Mouse (Mus musculus): Measurements from ENCODE around the gene Cldn34c4. TPM values are rescaled to one million over a fixed set of nuclear protein-coding genes. Genes with fewer than 3 reads are reported as not detected.

Gene Cldn34c4
- polyA plus RNA-seq (2016; fragmentation: Nextera tagmentation; extraction: Ambion mirVana) = not detected in 2 replicates

DNA sequence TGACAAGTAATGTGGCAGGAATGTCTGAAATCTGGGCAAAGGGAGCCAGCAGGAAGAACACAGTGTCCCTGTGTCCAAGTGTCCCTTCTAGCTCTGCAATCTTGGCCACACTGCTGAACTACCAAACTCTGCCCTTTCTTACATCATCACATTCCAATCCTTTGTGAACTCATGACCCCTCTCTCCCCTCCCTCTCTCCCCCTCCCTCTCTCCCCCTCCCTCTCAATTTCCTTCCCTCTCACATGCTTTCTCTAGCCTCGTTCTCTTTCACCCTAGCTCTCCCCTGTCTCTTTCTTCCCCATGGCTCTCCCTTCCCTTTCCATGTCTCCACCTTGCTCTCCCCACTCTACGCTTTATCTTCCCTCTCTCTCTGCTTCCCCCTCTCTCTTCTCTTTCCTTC, at the start of gene Cldn34c4:
TSS of gene Cldn34c4 (minus strand) at position 101 of the 400 bp plus-strand sequence.
- no peaks in the 10 kb centered on the region for H3K4me1 ChIP-seq
- H3K9ac ChIP-seq = no peak within 1 kb of the TSS
- H3K27me3 ChIP-seq = no peaks in the 10 kb centered on the region
- no peak for ATAC-seq (ENCODE audit: low FRiP score)
- H3K27ac ChIP-seq = no peak within 1 kb of the TSS
- H3K9me3 ChIP-seq = no peaks in the 10 kb centered on the region
- H3K36me3 ChIP-seq (replicated peaks) = no peaks in the 10 kb centered on the region
- WGBS = 54% methylated on average over 2 of the region's 2 CpGs
- H3K4me3 ChIP-seq (replicated peaks) = no peak within 1 kb of the TSS
- H3K4me2 ChIP-seq = no peak within 1 kb of the TSS

DNA sequence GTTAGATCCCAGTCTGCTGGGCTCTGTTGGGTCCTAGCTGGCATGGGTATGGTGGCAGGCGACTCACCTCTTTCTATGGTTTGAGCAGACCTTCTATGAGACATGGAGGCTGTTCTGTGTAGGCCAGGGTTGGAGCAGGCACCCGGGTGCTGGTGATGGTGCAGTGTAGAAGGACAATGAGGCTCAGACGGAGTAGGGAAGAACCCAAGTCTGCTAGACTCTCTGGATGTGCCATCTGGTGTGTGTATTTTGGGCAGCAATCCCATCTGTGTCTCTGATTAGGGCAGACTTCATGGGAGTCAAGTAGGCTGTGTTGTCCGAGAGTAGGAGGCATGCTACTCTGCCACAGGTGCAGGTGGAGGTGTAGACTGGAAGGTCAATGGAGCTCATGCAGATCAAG, 10.7 kb upstream of the Cldn34c4 start:
- 83% methylated on average over 4 of the region's 4 CpGs for WGBS

More for the DNA sequence above, 10.7 kb upstream of the Cldn34c4 start:
- H3K9me3 ChIP-seq = no peaks in the 10 kb centered on the region
- H3K27me3 ChIP-seq = no peaks in the 10 kb centered on the region
- no peak overlapping the region for H3K27ac ChIP-seq
- H3K36me3 ChIP-seq (replicated peaks) = no peaks in the 10 kb centered on the region
- H3K4me1 ChIP-seq = no peaks in the 10 kb centered on the region
- H3K4me3 ChIP-seq (replicated peaks) = no peak overlapping the region
- H3K4me2 ChIP-seq = no peak overlapping the region
- ATAC-seq (ENCODE audit: low FRiP score) = no peak
- H3K9ac ChIP-seq = no peak overlapping the region

All from forebrain, embryonic 12.5 days (tissue).